Mouse (Mus musculus) CH12.LX (cell line): ENCODE results near the gene Olfr237-ps1. TPM values are rescaled to one million over a fixed set of nuclear protein-coding genes. Genes with fewer than 3 reads are reported as not detected.

Experiments used
- DNase-seq: peaks from one replicate; pipeline ENCODE4 v3.0.0-alpha.2; 2013; ENCODE audit errors: extremely low read depth
- H3K27ac ChIP-seq: 2 replicates; pipeline ENCODE4 v1.5.1; 2012; ENCODE audit warnings: low read depth, mild to moderate bottlenecking, control low read depth, moderate library complexity; ENCODE audit not compliant: insufficient read depth
- H3K27me3 ChIP-seq: replicated peaks from 2 replicates; pipeline ENCODE3; 2012; ENCODE audit warnings: inconsistent platforms
- H3K36me3 ChIP-seq, 2 experiments: replicated peaks in 1 of 2; 2 replicates each; pipeline versions ENCODE3 to v1.6.1; 2012; ENCODE audit warnings: inconsistent platforms in 1 of 2, low read length in 1 of 2, mild to moderate bottlenecking in 1 of 2, mixed read lengths in 1 of 2, moderate library complexity in 1 of 2; ENCODE audit not compliant: control insufficient read depth in 1 of 2, insufficient read depth in 1 of 2
- H3K4me1 ChIP-seq, 2 experiments: 2 replicates each; pipeline ENCODE4 v1.6.1; 2012; ENCODE audit warnings: inconsistent platforms in 1 of 2, moderate library complexity in 1 of 2; ENCODE audit not compliant: insufficient read depth in 2 of 2, control insufficient read depth in 1 of 2
- H3K4me2 ChIP-seq: 2 replicates; pipeline ENCODE4 v1.6.1; 2012; ENCODE audit warnings: low read depth, mild to moderate bottlenecking, control low read depth; ENCODE audit not compliant: poor library complexity, insufficient read depth, severe bottlenecking
- H3K4me3 ChIP-seq, 3 experiments: fragments of 150-350 bp in 1 of 3; sonication (generic) in 1 of 3; replicated peaks in 1 of 3; 2 replicates each; pipeline versions ENCODE3 to v1.5.1; 2011 to 2012; ENCODE audit warnings: low read depth in 2 of 3, low read length in 2 of 3, mild to moderate bottlenecking in 2 of 3, moderate library complexity in 2 of 3, control low read depth in 1 of 3, improper control_type of control experiment in 1 of 3, inconsistent platforms in 1 of 3, mixed read lengths in 1 of 3; ENCODE audit not compliant: poor library complexity in 1 of 3
- H3K79me2 ChIP-seq: replicated peaks from 2 replicates; pipeline ENCODE4 v1.6.1; 2012; ENCODE audit warnings: mild to moderate bottlenecking, moderate library complexity; ENCODE audit not compliant: control insufficient read depth, poor library complexity, insufficient read depth, severe bottlenecking; ENCODE audit errors: extremely low read depth
- H3K9ac ChIP-seq: 2 replicates; pipeline ENCODE4 v1.6.1; 2012; ENCODE audit warnings: low read depth, mild to moderate bottlenecking, control low read depth, moderate library complexity; ENCODE audit not compliant: insufficient read depth
- H3K9me3 ChIP-seq: replicated peaks from 2 replicates; pipeline ENCODE3; 2012; ENCODE audit warnings: low read length, inconsistent platforms, mixed read lengths
- CHD1 ChIP-seq: IDR thresholded peaks from 2 replicates; pipeline ENCODE4 v1.6.1; 2012; ENCODE audit warnings: low read depth, low read length, improper control_type of control experiment, inconsistent platforms
- CHD2 ChIP-seq: IDR thresholded peaks from 2 replicates; pipeline ENCODE4 v1.6.1; 2011; ENCODE audit warnings: low read length, improper control_type of control experiment
- CTCF ChIP-seq, 2 experiments: IDR thresholded peaks in 1 of 2; conservative IDR thresholded peaks in 1 of 2; 2 replicates each; pipeline ENCODE4 v1.5.1; 2011 to 2012; ENCODE audit warnings: low read depth in 2 of 2, low read length in 2 of 2, improper control_type of control experiment in 1 of 2, inconsistent platforms in 1 of 2, mild to moderate bottlenecking in 1 of 2, moderate library complexity in 1 of 2
- E2F4 ChIP-seq: IDR thresholded peaks from 2 replicates; pipeline ENCODE4 v1.6.1; 2011; ENCODE audit warnings: low read depth, low read length, improper control_type of control experiment; ENCODE audit not compliant: insufficient replicate concordance
- ELF1 ChIP-seq: IDR thresholded peaks from 2 replicates; pipeline ENCODE4 v1.6.1; 2014; ENCODE audit warnings: low read depth, mild to moderate bottlenecking, inconsistent platforms, low read length, improper control_type of control experiment
- ETS1 ChIP-seq: conservative IDR thresholded peaks from 2 replicates; pipeline ENCODE4 v1.6.1; 2012; ENCODE audit warnings: low read depth, mild to moderate bottlenecking, inconsistent platforms, low read length, improper control_type of control experiment, moderate library complexity
- GABPA ChIP-seq: IDR thresholded peaks from 2 replicates; pipeline ENCODE4 v1.6.1; 2012; ENCODE audit warnings: low read depth, low read length, improper control_type of control experiment, inconsistent platforms; ENCODE audit not compliant: insufficient replicate concordance
- HCFC1 ChIP-seq: IDR thresholded peaks from 2 replicates; pipeline ENCODE4 v1.6.1; 2012; ENCODE audit warnings: low read depth, mild to moderate bottlenecking, inconsistent platforms, low read length, improper control_type of control experiment
- JUN ChIP-seq: IDR thresholded peaks from 2 replicates; pipeline ENCODE4 v1.6.1; 2011; ENCODE audit warnings: low read depth, mild to moderate bottlenecking, low read length, improper control_type of control experiment, moderate library complexity; ENCODE audit not compliant: insufficient read depth
- KAT2A ChIP-seq: IDR thresholded peaks from 2 replicates; pipeline ENCODE4 v1.6.1; 2012; ENCODE audit warnings: low read length, improper control_type of control experiment, inconsistent platforms; ENCODE audit not compliant: insufficient replicate concordance
- MAFK ChIP-seq: IDR thresholded peaks from 2 replicates; pipeline ENCODE4 v1.6.1; 2011; ENCODE audit warnings: low read length, improper control_type of control experiment; ENCODE audit not compliant: insufficient replicate concordance
- MAZ ChIP-seq: IDR thresholded peaks from 2 replicates; pipeline ENCODE4 v1.6.1; 2012; ENCODE audit warnings: low read depth, mild to moderate bottlenecking, inconsistent platforms, low read length, improper control_type of control experiment, moderate library complexity
- MEF2A ChIP-seq: IDR thresholded peaks from 2 replicates; pipeline ENCODE4 v1.6.1; 2014; ENCODE audit warnings: low read depth, mild to moderate bottlenecking, inconsistent platforms, low read length, improper control_type of control experiment, borderline replicate concordance
- MXI1 ChIP-seq: IDR thresholded peaks from 2 replicates; pipeline ENCODE4 v1.6.1; 2011; ENCODE audit warnings: mild to moderate bottlenecking, low read depth, low read length, improper control_type of control experiment
- MYC ChIP-seq: IDR thresholded peaks from 2 replicates; pipeline ENCODE4 v1.6.1; 2011; ENCODE audit warnings: low read depth, mild to moderate bottlenecking, improper control_type of control experiment, low read length
- NELFE ChIP-seq: IDR thresholded peaks from 2 replicates; pipeline ENCODE4 v1.6.1; 2011; ENCODE audit warnings: low read depth, low read length, improper control_type of control experiment
- NRF1 ChIP-seq: IDR thresholded peaks from 2 replicates; pipeline ENCODE4 v1.6.1; 2014; ENCODE audit warnings: low read depth, mild to moderate bottlenecking, inconsistent platforms, low read length, improper control_type of control experiment, moderate library complexity
- PAX5 ChIP-seq: IDR thresholded peaks from 2 replicates; pipeline ENCODE4 v1.6.1; 2012; ENCODE audit warnings: low read length, inconsistent platforms, mixed read lengths
- POLR2A ChIP-seq: IDR thresholded peaks from 2 replicates; pipeline ENCODE4 v1.6.1; 2011; ENCODE audit warnings: low read depth, mild to moderate bottlenecking, improper control_type of control experiment, low read length
- RCOR1 ChIP-seq: conservative IDR thresholded peaks from 2 replicates; pipeline ENCODE4 v1.6.1; 2012; ENCODE audit warnings: low read depth, mild to moderate bottlenecking, inconsistent platforms, low read length, improper control_type of control experiment
- SIN3A ChIP-seq: IDR thresholded peaks from 2 replicates; pipeline ENCODE4 v1.6.1; 2012; ENCODE audit warnings: low read length, improper control_type of control experiment, inconsistent platforms
- TBP ChIP-seq: conservative IDR thresholded peaks from 2 replicates; pipeline ENCODE4 v1.6.1; 2011; ENCODE audit warnings: low read depth, low read length, improper control_type of control experiment
- TCF12 ChIP-seq: IDR thresholded peaks from 2 replicates; pipeline ENCODE4 v1.6.1; 2014; ENCODE audit warnings: low read depth, mild to moderate bottlenecking, inconsistent platforms, low read length, improper control_type of control experiment
- USF2 ChIP-seq: conservative IDR thresholded peaks from 2 replicates; pipeline ENCODE4 v1.6.1; 2011; ENCODE audit warnings: low read depth, low read length, improper control_type of control experiment
- ZC3H11A ChIP-seq: IDR thresholded peaks from 2 replicates; pipeline ENCODE4 v1.6.1; 2012; ENCODE audit warnings: low read depth, mild to moderate bottlenecking, inconsistent platforms, low read length, improper control_type of control experiment
- ZKSCAN1 ChIP-seq: IDR thresholded peaks from 2 replicates; pipeline ENCODE4 v1.6.1; 2012; ENCODE audit warnings: low read depth, inconsistent platforms, low read length, improper control_type of control experiment, borderline replicate concordance
- ZMIZ1 ChIP-seq: IDR thresholded peaks from 2 replicates; pipeline ENCODE4 v1.6.1; 2012; ENCODE audit warnings: low read depth, mild to moderate bottlenecking, inconsistent platforms, low read length, improper control_type of control experiment
- dilution Hi-C: fragments of 300-500 bp; cut with MboI; formaldehyde crosslinking; loops from 2 replicates; pipeline ENCODE4 v1.14.3; 2020; ENCODE audit warnings: low sequenced_read_pairs; ENCODE audit not compliant: extremely low pct_unique_long_range_greater_than_20kb, extremely low pct_ligation_motif_present
- in situ Hi-C: fragments of 300-500 bp; cut with MboI; formaldehyde crosslinking; loops from 3 replicates; pipeline ENCODE4 v1.14.3; 2019; ENCODE audit warnings: low sequenced_read_pairs, low pct_ligation_motif_present, low pct_unique_long_range_greater_than_20kb, mixed read lengths
- polyA plus RNA-seq: library from polyadenylated mRNA; unstranded; fragments of >175 nt; gene quantifications from 2 replicates; pipeline ENCODE4 v1.2.1, GENCODE M21; 2012; ENCODE audit warnings: low read depth; ENCODE audit not compliant: insufficient read length
- total RNA-seq, 2 experiments: library from RNA; depleted of rRNA; stranded (reverse); fragments of 300-350 nt in 1 of 2; fragments of >200 nt in 1 of 2; gene quantifications; 2 replicates each; pipeline ENCODE4 v1.2.3; 2012 to 2014

Gene Olfr237-ps1
- total and polyA plus RNA-seq, 3 experiments, result not detected

DNA sequence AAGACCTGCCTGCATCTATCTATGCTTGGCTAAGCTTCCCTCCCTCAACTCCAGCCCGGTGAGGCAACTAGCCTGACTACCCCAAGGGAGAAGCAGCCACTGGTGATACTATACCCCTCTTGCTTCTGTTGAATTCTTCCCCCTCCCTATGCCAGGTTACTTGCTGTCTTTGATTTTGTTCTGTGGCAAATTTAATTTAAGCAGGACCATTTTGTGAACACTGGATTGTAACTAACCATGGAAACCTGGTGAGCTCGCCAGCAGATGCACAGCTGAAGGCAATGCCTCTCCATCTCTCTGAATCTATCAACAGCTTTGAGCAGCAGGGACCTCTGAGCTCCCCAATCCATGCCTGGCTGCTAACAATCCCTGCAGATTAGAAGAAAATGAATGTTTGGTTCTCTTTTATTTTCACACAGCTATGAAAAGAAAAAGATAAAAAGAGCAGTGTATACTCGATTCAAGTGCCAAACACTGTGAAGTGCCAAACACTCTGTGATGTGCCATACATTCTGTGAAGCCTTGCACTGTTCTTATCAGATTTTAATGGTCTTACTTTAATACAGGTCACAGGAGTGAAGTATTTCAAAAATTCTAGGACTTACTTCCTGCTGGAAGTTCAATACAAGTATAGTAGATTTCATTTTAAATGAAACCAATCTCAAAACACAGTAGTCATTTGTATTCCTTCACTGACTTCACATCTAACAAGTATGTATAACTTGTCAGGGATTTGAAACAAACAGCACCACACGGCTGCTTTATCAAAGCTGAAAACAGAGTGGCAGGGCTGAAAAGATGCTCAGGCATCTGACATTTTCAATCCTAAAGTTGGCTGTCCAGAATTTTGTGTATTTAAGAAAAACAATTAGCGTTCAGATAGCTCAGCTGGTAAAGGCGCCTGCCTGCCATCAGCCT lies 32.5 kb downstream of the Olfr237-ps1 start:
- TF ChIP-seq MXI1, result no peak
- TF ChIP-seq USF2, result no peak
- no peak for TF ChIP-seq GABPA
- TF ChIP-seq HCFC1, result no peak
- TF ChIP-seq E2F4, result no peak
- TF ChIP-seq ZKSCAN1, result no peak
- TF ChIP-seq NELFE, result no peak
- TF ChIP-seq MAZ, result no peak
- no peak for TF ChIP-seq ZC3H11A
- TF ChIP-seq PAX5, result no peak
- no peak for TF ChIP-seq CHD2
- no peak for TF ChIP-seq KAT2A
- TF ChIP-seq SIN3A, result no peak
- TF ChIP-seq ELF1, result no peak
- no peak for TF ChIP-seq ZMIZ1
- TF ChIP-seq CHD1, result no peak
- TF ChIP-seq ETS1, result no peak
- Histone ChIP-seq H3K9me3 (no peaks in the 10 kb centered on the region), H3K4me1 (no peaks in the 10 kb centered on the region), H3K9ac (no peak overlapping the region), H3K79me2 (no peaks in the 10 kb centered on the region), H3K4me2 (no peak overlapping the region), H3K36me3 (no peaks in the 10 kb centered on the region), H3K27me3 (no peaks in the 10 kb centered on the region), H3K27ac (no peak overlapping the region), H3K4me3 (no peak overlapping the region)
- dilution Hi-C loops (no loop called here), in situ Hi-C loops (no loop called here)
- no peak for DNase-seq

GRCm38 (mm10) chr6:43190986-43191385 lies 44.6 kb downstream of the Olfr237-ps1 start:
- dilution Hi-C loops, result no loop called here
- Histone ChIP-seq H3K79me2 (no peaks in the 10 kb centered on the region), H3K4me3 (no peak overlapping the region), H3K9me3 (no peaks in the 10 kb centered on the region), H3K27ac (no peak overlapping the region)
- TF ChIP-seq POLR2A (no peak), MAFK (no peak), NRF1 (no peak), HCFC1 (no peak), MAZ (no peak), TBP (no peak), USF2 (no peak), ZMIZ1 (no peak), MXI1 (no peak), MEF2A (no peak), NELFE (no peak), JUN (no peak), ZKSCAN1 (no peak), RCOR1 (no peak), CHD2 (no peak), CTCF (conservative IDR thresholded peaks at IDR 0.05 in 1 of 2, IDR thresholded peaks at IDR 0.05 in 1 of 2; ENCODE audit: low read depth in 2 of 2, low read length in 2 of 2) (no peak), TCF12 (no peak), SIN3A (no peak), MYC (no peak), GABPA (no peak)
- TF ChIP-seq, all 38 proteins: peak for 0
- no peaks in the 10 kb centered on the region for H3K36me3 ChIP-seq
- DNase-seq, result no peak
- H3K9ac ChIP-seq, result no peak overlapping the region
- H3K4me2 ChIP-seq, result no peak overlapping the region
- H3K4me1 ChIP-seq, result no peaks in the 10 kb centered on the region
- in situ Hi-C loops, result no loop called here
- H3K27me3 ChIP-seq, result no peaks in the 10 kb centered on the region
